Mouse (Mus musculus): ENCODE measurements at regions not wholly inside any gene's neighbourhood (a gene's known extent, or its start where the extent isn't known, plus 50 kb on each side); places are given as distances from the start of the nearest gene placed in this dataset.
A peak's percentile ranks its signal among the peaks of the same experiment; 100 is the strongest.

- no peak for DNase-seq (ENCODE audit: low spot score)
These were observed 288.4 kb downstream of the Lipi start for GRCm38 (mm10) chr16:75297416-75297815.

- no peak for DNase-seq (ENCODE audit: low spot score)
These were observed 293.0 kb downstream of the Lipi start for GRCm38 (mm10) chr16:75292736-75293428.

GRCm38 (mm10) chr16:75291194-75291593 lies 294.7 kb downstream of the Lipi start:
- DNase-seq (ENCODE audit: low spot score), result peak; percentile 1

DNA sequence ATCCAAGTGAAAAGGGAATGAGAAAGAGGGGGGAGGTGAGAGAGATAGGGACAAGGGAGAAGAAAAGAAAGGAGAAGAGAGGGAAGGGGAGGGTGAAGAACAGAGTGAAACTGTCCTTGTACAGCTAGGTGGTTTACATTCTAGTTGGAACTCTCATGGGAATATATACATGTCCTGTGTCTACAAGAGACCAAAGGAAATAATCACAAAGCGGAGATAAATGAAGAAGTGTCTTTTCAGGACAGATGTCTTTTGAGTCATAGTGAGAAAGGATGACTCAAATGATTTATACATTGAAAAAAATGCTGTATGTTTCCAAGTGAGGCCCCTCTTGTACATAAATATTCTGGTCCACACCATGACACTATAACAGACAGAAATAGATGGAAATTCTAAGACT lies 298.7 kb downstream of the Lipi start:
- DNase-seq (ENCODE audit: low spot score), result no peak

- no peak for DNase-seq (ENCODE audit: low spot score)
These were observed 300.1 kb downstream of the Lipi start for GRCm38 (mm10) chr16:75285811-75286210.

DNA sequence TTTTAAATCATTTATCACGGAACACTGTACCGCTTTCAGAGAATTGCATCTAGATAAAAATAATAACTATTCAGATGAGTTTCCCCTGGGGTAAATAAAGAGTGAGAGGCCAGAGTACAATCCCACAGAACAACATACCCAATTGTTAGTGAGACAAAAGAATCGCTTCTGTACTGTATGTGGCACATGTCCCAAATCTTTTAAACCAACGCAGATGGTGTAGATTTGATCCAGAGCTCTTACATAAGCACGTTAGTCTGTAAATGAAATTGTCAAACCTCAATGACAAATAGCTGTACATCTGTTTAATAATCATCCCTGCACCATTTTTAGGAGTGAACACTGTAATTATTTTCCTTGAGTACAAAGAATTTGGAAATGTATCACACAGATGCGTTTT lies 322.0 kb downstream of the Lipi start:
- DNase-seq (ENCODE audit: low spot score), result no peak

- no peak for DNase-seq (ENCODE audit: low spot score)
These were observed 330.9 kb downstream of the Lipi start for GRCm38 (mm10) chr16:75254981-75255380.

DNA sequence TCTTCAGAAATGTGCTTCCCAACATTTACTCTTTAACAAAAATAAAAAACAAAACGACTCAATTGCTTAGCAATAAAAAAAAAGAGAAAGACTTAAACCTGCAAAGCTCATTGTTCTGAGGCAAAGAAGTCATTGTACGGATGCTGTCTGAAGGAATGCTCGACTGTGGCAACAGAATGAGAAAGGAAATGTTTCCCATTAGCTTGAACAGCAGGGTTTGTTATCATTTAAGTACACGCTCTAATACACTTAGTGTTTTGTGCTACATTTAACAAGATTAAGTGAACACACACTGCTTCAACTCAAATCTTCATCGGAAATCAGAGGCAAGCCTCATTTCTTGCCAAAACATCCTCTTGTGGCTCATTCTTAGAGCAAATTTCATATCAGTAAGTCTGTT lies 336.7 kb downstream of the Lipi start:
- DNase-seq (ENCODE audit: low spot score), result no peak

GRCm38 (mm10) chr16:75240383-75240782 lies 345.5 kb downstream of the Lipi start:
- no peak for DNase-seq (ENCODE audit: low spot score)

DNA sequence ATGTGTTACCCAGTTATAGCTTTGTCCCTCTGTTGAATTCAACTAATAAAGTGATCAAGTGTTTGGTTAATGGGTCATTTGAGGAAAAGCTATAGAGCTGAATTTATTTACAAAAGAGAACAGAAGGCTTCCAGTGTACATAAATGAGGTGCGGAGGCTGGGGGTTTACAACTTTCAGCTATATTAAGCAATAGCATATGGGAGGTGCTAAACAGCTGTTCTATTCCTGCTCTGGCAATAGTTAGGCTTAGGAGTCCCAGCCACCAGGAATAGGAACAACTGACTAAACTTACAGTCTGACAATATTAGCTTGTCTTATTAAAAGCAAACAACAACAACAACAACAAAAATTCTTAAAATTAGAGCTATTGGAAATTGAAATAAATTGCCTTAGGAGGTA lies 353.7 kb downstream of the Lipi start:
- no peak for DNase-seq (ENCODE audit: low spot score)

GRCm38 (mm10) chr16:75193404-75193803 lies 392.5 kb downstream of the Lipi start:
- DNase-seq (ENCODE audit: low spot score), result no peak

GRCm38 (mm10) chr16:75190316-75190715 lies 395.5 kb downstream of the Lipi start:
- no peak for DNase-seq (ENCODE audit: low spot score)

DNA sequence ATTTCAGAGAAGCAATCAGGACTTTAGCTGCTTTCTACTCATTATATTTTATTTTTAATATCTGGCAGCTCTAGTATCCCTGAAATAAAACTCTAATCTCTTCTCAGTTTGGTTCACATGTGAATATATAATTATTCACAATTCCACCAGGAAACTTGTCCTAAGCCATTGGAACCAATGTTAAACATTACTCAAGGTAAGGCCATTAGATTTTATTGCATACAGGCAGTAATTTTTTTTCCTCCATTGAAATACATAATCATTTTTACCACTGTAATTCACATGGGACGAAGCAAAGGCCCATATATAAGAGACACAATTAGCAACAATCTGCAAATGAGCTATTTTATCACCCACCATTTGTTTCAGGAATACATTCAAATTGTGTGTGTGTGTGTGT lies 419.8 kb downstream of the Lipi start:
- DNase-seq (ENCODE audit: low spot score), result no peak

GRCm38 (mm10) chr16:75164969-75165726 lies 420.7 kb downstream of the Lipi start:
- DNase-seq (ENCODE audit: low spot score), result no peak

GRCm38 (mm10) chr16:75159740-75160139 lies 426.1 kb downstream of the Lipi start:
- DNase-seq (ENCODE audit: low spot score), result no peak

GRCm38 (mm10) chr16:75155441-75156038 lies 430.3 kb downstream of the Lipi start:
- DNase-seq (ENCODE audit: low spot score), result no peak
